Mouse (Mus musculus) layer of hippocampus, adult 2 months (tissue): ENCODE results near the gene Gpr183. TPM values are rescaled to one million over a fixed set of nuclear protein-coding genes. Genes with fewer than 3 reads are reported as not detected.
A peak's percentile ranks its signal among the peaks of the same experiment; 100 is the strongest.

ENCODE experiments used
- DNase-seq, 2 experiments: peaks; one replicate each; pipeline ENCODE4 v3.0.0; 2022; ENCODE audit warnings: low spot score in 2 of 2
- H3K27ac ChIP-seq: fragments of 200-600 bp; 2 replicates; pipeline ENCODE4 v1.8.1; 2022
- H3K4me3 ChIP-seq: fragments of 200-600 bp; 2 replicates; pipeline ENCODE4 v1.8.1; 2022; ENCODE audit warnings: mild to moderate bottlenecking
- CTCF ChIP-seq: fragments of 200-600 bp; conservative IDR thresholded peaks from 2 replicates; pipeline ENCODE4 v1.8.1; 2022; ENCODE audit warnings: antibody characterized with exemption, mild to moderate bottlenecking, moderate library complexity
- total RNA-seq, 2 experiments: library from RNA; stranded (reverse); gene quantifications; 2 replicates each; pipeline ENCODE4 v1.2.3; 2021

Gene Gpr183
- total RNA-seq, 2 experiments from 2014 or later = 0.56 to 1.0 TPM

- no peak overlapping the region for H3K4me3 ChIP-seq
- no peak for TF ChIP-seq CTCF
- no peak for DNase-seq
- H3K27ac ChIP-seq = no peak overlapping the region
Observed at GRCm38 (mm10) chr14:121994846-121995556, 30.0 kb upstream of the Gpr183 start.

- H3K27ac ChIP-seq = no peak overlapping the region
- TF ChIP-seq CTCF = no peak
- no peak for DNase-seq
- H3K4me3 ChIP-seq = no peak overlapping the region
Observed at GRCm38 (mm10) chr14:121994171-121994700, 29.2 kb upstream of the Gpr183 start.

- Histone ChIP-seq H3K4me3 (no peak overlapping the region), H3K27ac (no peak overlapping the region)
- TF ChIP-seq CTCF = no peak
- DNase-seq = no peak
Observed at GRCm38 (mm10) chr14:121993616-121994015, 28.6 kb upstream of the Gpr183 start.

DNA sequence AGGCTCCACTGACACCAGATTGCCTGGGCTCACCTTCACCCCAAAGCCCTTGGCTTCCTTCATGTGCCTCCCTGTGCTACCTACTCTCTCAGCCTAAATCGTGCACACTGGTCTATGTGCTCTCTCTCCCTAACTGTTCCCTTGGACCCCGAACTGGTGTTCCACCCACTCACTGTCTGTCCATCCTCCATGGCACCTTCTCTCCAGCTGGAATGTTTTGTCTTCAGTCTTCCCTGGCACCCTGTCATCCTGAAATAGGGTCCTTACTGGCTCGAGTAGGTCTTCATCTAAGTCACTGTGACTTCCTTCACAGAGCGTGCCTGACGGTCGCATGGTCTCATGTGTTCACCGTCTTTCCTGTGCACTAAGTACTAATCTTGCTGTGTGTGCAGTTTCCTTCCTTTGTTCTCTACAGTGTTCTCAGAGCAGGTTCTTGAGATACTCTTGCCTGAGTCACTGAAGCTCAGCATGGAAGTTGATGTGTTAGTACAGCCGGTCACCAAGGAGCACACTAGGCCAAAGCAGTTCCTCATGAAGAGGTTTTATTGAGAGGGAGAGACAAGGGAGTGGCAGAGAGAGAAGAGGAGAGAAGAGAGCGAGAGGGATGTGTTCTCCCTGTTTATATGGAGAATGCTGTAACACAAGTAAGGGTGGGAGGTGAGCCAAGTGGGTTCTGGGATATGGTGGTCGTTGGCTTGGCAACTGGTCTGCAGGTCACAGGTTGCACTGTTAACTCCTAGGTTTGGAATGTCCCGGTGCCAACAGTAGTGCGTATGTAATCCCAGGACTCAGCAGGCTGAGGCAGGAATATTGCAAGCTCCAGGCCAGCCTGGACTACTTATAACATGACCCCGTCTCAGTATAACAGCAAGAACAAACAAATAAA, 27.6 kb upstream of the Gpr183 start:
- no peak overlapping the region for H3K27ac ChIP-seq
- no peak overlapping the region for H3K4me3 ChIP-seq
- TF ChIP-seq CTCF = no peak
- no peak for DNase-seq

GRCm38 (mm10) chr14:121991921-121992320, 26.9 kb upstream of the Gpr183 start:
- TF ChIP-seq CTCF = no peak
- no peak for DNase-seq
- H3K27ac ChIP-seq = no peak overlapping the region
- no peak overlapping the region for H3K4me3 ChIP-seq

DNA sequence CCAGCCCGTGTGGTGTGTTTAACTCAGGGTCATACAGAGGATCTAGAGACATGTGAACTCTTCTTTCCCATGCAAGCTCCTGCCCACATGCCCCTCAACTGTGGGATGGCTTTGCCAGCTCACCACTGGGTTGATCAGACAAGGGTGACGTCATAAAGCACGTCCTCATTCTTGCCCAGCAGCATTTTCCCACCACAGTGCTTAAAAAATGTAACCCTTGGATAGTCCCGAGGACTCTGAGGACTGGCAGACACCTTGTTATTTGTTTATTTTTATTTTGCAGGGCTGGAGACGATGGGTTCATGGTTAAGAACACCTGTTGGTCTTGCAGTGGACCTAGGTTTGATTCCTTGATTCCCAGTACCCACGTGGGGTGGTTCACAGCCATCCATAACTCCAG, 25.9 kb upstream of the Gpr183 start:
- no peak overlapping the region for H3K4me3 ChIP-seq
- DNase-seq = no peak
- no peak overlapping the region for H3K27ac ChIP-seq
- no peak for TF ChIP-seq CTCF

- no peak for DNase-seq
- no peak for TF ChIP-seq CTCF
- no peak overlapping the region for H3K27ac ChIP-seq
- no peak overlapping the region for H3K4me3 ChIP-seq
Observed at GRCm38 (mm10) chr14:121989869-121990268, 24.9 kb upstream of the Gpr183 start.

DNA sequence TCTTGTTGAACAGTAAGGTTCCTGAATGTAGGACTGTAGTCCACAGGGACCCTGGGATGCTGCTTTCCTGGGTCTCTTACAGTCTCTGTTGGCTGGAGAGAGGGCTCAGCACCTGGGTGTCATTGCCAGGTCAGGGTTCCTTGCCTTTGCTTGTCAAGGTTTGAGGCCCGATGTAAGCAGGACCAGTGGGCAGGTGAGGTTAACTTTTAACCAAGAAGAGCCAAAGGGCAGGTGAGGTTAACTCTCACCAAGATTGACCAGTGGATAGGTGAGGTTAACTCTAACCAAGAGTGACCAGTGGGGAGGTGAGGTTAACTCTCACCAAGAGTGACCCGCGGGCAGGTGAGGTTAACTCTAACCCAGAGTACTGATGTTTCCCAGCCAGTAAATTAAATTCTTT, 24.3 kb upstream of the Gpr183 start:
- no peak for DNase-seq
- no peak overlapping the region for H3K4me3 ChIP-seq
- TF ChIP-seq CTCF = no peak
- H3K27ac ChIP-seq = no peak overlapping the region

- no peak overlapping the region for H3K27ac ChIP-seq
- H3K4me3 ChIP-seq = no peak overlapping the region
- no peak for DNase-seq
- no peak for TF ChIP-seq CTCF
Observed at GRCm38 (mm10) chr14:121987691-121988090, 22.7 kb upstream of the Gpr183 start.

DNA sequence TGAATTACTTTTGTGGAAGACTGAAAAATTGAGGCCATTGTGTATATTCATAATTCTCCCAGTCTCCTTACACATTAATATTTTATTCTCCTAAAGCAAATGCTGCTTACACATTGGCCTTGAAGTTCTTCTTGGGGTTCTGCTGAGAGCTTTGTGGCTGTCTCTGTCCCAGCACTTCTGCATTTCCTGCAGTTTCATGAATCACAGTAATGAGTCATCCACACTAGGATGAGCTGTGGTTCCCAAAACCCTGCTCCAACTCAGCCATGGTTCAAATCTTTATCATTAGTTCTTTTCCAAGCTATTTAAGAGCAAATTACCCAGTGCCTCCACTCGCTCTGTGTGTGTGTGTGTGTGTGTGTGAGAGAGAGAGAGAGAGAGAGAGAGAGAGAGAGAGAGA, 22.3 kb upstream of the Gpr183 start:
- Histone ChIP-seq H3K27ac (0 out of 2 replicates have a peak overlapping the region, but pooled peaks have one; percentile 46), H3K4me3 (no peak overlapping the region)
- DNase-seq = no peak
- TF ChIP-seq CTCF = no peak

- TF ChIP-seq CTCF = no peak
- no peak overlapping the region for H3K4me3 ChIP-seq
- DNase-seq = no peak
Observed at GRCm38 (mm10) chr14:121986028-121986427, 21.0 kb upstream of the Gpr183 start.

DNA sequence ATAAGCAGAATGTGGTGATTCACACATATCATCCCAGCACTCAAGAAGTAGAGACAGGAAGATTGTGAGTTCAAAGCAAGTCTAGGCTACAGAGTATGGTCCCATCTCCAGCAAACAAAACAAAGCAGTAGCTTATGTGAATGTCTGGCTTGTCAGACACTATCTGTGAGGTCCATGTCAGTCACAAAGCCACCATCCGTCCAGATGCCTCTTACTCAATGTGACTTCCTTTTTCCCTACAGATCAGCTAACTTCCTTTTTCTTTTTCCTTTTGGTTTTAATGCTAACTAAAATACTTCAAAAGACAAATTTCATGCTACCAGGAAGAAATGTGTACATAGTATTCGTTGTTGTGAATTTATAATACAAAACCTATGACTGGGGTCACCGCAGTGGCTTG, 20.5 kb upstream of the Gpr183 start:
- peak overlapping the region; percentile 9; the same call in 1 of the 2 replicates for H3K27ac ChIP-seq
- no peak for DNase-seq
- TF ChIP-seq CTCF = no peak
- no peak overlapping the region for H3K4me3 ChIP-seq

More at GRCm38 (mm10) chr14:121986028-121986427, 21.0 kb upstream of the Gpr183 start:
- peak overlapping the region; percentile 9; the same call in 1 of the 2 replicates for H3K27ac ChIP-seq

DNA sequence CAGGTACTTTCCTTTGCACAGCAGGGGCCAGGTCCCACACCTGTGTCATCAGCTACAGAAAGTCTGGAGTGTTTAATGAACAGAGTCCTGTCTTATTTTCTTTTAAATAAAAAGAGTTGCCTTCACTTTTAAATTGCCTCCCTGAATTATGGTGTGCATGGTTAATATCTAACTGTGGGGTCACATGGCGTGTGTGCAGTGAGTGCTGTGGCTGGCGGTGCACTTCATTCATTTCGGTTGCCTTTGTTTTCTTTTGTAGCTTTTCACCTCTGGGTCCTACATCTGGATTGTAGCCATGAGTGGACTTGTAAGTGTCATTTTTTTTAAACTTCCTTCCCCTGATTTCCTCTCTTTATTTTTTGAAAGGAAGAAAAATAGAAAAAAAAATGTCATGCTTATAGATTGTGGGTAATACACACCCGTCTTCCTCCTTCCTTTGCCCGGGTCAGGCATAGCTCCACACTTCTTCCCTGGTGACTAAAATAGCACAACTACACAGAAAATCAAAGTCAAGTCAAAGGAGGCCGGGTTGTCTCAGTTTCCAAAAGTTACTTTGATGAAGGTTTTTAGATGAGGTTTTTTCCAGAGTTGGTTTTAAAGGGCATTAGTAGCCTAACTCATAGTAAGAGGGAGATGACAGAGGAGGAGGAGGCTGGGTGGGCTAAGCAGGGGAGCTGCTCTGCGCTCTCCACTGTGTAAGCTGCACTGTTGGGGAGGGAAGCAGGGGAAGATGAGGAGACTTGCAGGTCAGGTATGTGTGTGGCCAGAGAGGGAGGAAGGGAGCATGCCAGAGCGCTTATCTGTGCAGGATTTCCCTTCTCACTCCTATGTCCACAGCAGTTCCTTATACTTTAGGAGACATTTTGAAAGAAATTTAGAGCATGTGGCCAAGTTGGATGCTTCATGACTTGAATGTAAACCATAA, 18.3 kb upstream of the Gpr183 start:
- no peak for DNase-seq
- no peak overlapping the region for H3K4me3 ChIP-seq
- no peak overlapping the region for H3K27ac ChIP-seq
- no peak for TF ChIP-seq CTCF
